Mouse (Mus musculus) liver, embryonic 11.5 days (tissue): ENCODE data around the gene Nebl. TPM values are rescaled to one million over a fixed set of nuclear protein-coding genes. Genes with fewer than 3 reads are reported as not detected.

Source experiments
- ATAC-seq: fragments of 200-750 bp; cut with Nextera tagmentation; replicated peaks from 2 replicates; pipeline ENCODE4 v1.8.0; 2017; ENCODE audit warnings: moderate number of reproducible peaks, mild to moderate bottlenecking, moderate TSS enrichment, moderate library complexity; ENCODE audit not compliant: low FRiP score
- DNase-seq: peaks from one replicate; pipeline ENCODE4 v3.0.0-alpha.2; 2017; ENCODE audit warnings: low spot score
- H3K27ac ChIP-seq: fragments of 300-500 bp; sonication (generic); 2 replicates; pipeline ENCODE4 v1.5.1; 2014; ENCODE audit warnings: mild to moderate bottlenecking, low read depth, low read length, control low read depth
- H3K27me3 ChIP-seq: fragments of 300-500 bp; sonication (generic); replicated peaks from 2 replicates; pipeline ENCODE4 v1.6.1; 2014; ENCODE audit warnings: low read length, mixed read lengths; ENCODE audit not compliant: control insufficient read depth, insufficient read depth
- H3K36me3 ChIP-seq: fragments of 300-500 bp; sonication (generic); 2 replicates; pipeline ENCODE4 v1.6.1; 2014; ENCODE audit warnings: mild to moderate bottlenecking, low read length, moderate library complexity, mixed read lengths; ENCODE audit not compliant: control insufficient read depth, insufficient read depth
- H3K4me1 ChIP-seq: fragments of 300-500 bp; sonication (generic); replicated peaks from 2 replicates; pipeline ENCODE4 v1.6.1; 2014; ENCODE audit warnings: low read length, mixed read lengths; ENCODE audit not compliant: control insufficient read depth, insufficient read depth
- H3K4me2 ChIP-seq: fragments of 300-500 bp; sonication (generic); 2 replicates; pipeline ENCODE4 v1.6.1; 2014; ENCODE audit warnings: mild to moderate bottlenecking, control low read depth, moderate library complexity
- H3K4me3 ChIP-seq: fragments of 300-500 bp; sonication (generic); 2 replicates; pipeline ENCODE4 v1.5.1; 2014; ENCODE audit warnings: low read depth, low read length, control low read depth
- H3K9ac ChIP-seq: fragments of 300-500 bp; sonication (generic); 2 replicates; pipeline ENCODE4 v1.6.1; 2014; ENCODE audit warnings: low read depth, low read length, control low read depth
- H3K9me3 ChIP-seq: fragments of 300-500 bp; sonication (generic); 2 replicates; pipeline ENCODE4 v1.6.1; 2016; ENCODE audit warnings: low read length, inconsistent platforms, mixed read lengths; ENCODE audit not compliant: control insufficient read depth
- WGBS: fragments of 180-500 bp; shearing (Covaris S2); extraction: QIAGEN DNeasy Blood & Tissue Kit; methylation state at CpG from one replicate; pipeline ENCODE4 v1.1.7; 2014; 5-methylcytosine and 5-hydroxymethylcytosine counted together
- polyA plus RNA-seq: library from polyadenylated mRNA; unstranded; fragments of >200 nt; fragmentation: Nextera tagmentation; extraction: Ambion mirVana; gene quantifications from 2 replicates; pipeline ENCODE4 v1.2.1, GENCODE M21; 2014

Gene Nebl
- polyA plus RNA-seq, 1 experiment from 2014 or later: 3.1 TPM

DNA sequence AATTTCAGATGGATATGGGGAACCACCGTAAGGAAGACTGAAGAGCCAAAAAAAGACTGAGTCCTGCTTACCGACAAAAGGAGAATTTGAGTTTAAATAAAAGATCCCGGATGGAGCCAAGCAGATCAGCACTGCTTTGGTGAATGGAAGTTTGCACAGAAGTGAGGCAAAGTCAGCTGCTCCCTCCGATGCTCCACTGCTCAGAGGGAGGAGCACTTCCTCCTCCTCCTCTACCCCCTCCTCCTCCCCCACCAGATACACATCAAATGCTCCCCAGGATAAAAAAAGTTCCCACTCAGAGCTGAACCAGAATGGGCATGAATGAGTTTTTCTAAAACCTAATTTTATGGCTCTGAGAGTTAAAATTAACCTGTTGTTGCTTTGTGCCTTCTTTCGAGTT lies 73.1 kb downstream of the Nebl start:
- Histone ChIP-seq H3K27ac (no peak overlapping the region), H3K4me3 (no peak overlapping the region), H3K36me3 (no peaks in the 10 kb centered on the region), H3K27me3 (no peaks in the 10 kb centered on the region), H3K9ac (no peak overlapping the region), H3K4me1 (no peaks in the 10 kb centered on the region), H3K4me2 (no peak overlapping the region), H3K9me3 (no peaks in the 10 kb centered on the region)
- 67% methylated on average over 5 of the region's 5 CpGs for WGBS
- no peak for ATAC-seq
- no peak for DNase-seq

DNA sequence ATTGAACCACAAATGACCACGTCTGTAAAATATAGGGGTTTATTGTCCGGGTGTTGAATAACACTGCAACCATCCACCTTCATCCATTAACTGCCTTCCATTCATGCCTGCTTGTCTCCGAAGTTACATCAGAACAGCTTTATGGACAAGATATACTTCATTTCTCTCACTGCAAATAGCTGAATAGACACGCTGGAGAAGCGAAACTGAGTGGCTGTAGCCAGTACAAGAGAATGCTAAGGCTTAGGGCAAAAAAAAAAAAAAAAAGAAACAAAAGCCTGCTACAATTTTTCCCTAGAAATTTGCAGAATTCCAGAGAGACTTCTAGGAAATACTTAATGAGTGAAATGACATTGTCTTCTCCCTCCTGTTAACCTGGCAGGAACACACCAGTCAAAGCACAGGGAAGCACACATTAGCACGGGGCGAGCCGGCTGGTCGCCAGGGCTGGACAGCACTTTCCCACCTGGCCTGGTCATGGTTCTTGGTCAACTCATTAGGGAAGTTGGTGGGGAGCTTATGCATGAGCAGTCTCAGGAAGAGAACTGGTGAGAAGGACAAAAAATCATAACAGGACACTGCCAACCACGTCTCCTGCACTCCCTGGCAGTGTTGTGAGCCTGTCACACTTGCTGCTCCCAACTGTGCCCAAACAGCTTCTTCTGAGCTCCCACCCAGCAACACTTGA lies 81.0 kb downstream of the Nebl start:
- H3K4me1 ChIP-seq: no peaks in the 10 kb centered on the region
- no peak overlapping the region for H3K27ac ChIP-seq
- H3K4me3 ChIP-seq: no peak overlapping the region
- no peaks in the 10 kb centered on the region for H3K36me3 ChIP-seq
- ATAC-seq (no peak), DNase-seq (no peak)
- H3K9ac ChIP-seq: no peak overlapping the region
- H3K27me3 ChIP-seq: no peaks in the 10 kb centered on the region
- H3K9me3 ChIP-seq: no peaks in the 10 kb centered on the region
- H3K4me2 ChIP-seq: no peak overlapping the region
- WGBS: 75% methylated on average over 10 of the region's 10 CpGs

GRCm38 (mm10) chr2:17649728-17650127 lies 81.5 kb downstream of the Nebl start:
- no peaks in the 10 kb centered on the region for H3K27me3 ChIP-seq
- H3K27ac ChIP-seq: no peak overlapping the region
- WGBS: 72% methylated on average over 3 of the region's 3 CpGs
- no peak overlapping the region for H3K4me3 ChIP-seq
- H3K36me3 ChIP-seq: no peaks in the 10 kb centered on the region
- no peak for ATAC-seq
- DNase-seq: no peak
- no peaks in the 10 kb centered on the region for H3K4me1 ChIP-seq
- H3K4me2 ChIP-seq: no peak overlapping the region
- H3K9me3 ChIP-seq: no peaks in the 10 kb centered on the region
- H3K9ac ChIP-seq: no peak overlapping the region

GRCm38 (mm10) chr2:17644282-17645262 lies 86.7 kb downstream of the Nebl start:
- no peak for ATAC-seq
- WGBS: 30% methylated on average over 3 of the region's 3 CpGs

DNA sequence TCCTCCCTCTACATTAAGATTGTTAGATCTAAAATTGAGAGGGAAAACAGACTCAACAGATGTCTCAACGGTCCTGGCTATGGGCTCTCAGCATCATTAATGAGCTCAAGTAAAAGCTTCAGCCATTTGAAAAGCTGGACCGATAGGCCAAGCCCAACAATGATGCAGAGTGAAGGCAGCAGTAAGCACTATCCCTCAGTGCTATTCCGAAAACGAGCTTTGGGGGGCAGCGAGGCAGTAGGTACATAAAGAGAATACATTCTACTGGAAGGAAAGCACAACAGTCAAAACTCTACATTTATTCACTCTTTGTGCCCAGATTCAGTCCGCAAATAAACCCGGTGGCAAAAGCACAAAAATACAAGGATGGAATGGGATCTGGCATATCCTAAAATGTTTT lies 87.4 kb downstream of the Nebl start:
- no peak overlapping the region for H3K9ac ChIP-seq
- H3K4me1 ChIP-seq: no peaks in the 10 kb centered on the region
- DNase-seq: no peak
- H3K27me3 ChIP-seq: no peaks in the 10 kb centered on the region
- H3K4me2 ChIP-seq: no peak overlapping the region
- no peak for ATAC-seq
- no peak overlapping the region for H3K4me3 ChIP-seq
- no peaks in the 10 kb centered on the region for H3K9me3 ChIP-seq
- H3K27ac ChIP-seq: no peak overlapping the region
- 54% methylated on average over 7 of the region's 7 CpGs for WGBS
- no peaks in the 10 kb centered on the region for H3K36me3 ChIP-seq

More at GRCm38 (mm10) chr2:17644282-17645262, 86.7 kb downstream of the Nebl start:
- Histone ChIP-seq H3K27ac (no peak overlapping the region), H3K27me3 (no peaks in the 10 kb centered on the region), H3K36me3 (no peaks in the 10 kb centered on the region), H3K4me2 (no peak overlapping the region), H3K9me3 (no peaks in the 10 kb centered on the region), H3K4me3 (no peak overlapping the region), H3K9ac (no peak overlapping the region), H3K4me1 (no peaks in the 10 kb centered on the region)
- no peak for DNase-seq

- H3K27me3 ChIP-seq: no peaks in the 10 kb centered on the region
- no peaks in the 10 kb centered on the region for H3K36me3 ChIP-seq
- ATAC-seq (no peak), DNase-seq (no peak)
- H3K9me3 ChIP-seq: no peaks in the 10 kb centered on the region
- H3K27ac ChIP-seq: no peak overlapping the region
- no peak overlapping the region for H3K9ac ChIP-seq
- 64% methylated on average over 7 of the region's 7 CpGs for WGBS
- no peak overlapping the region for H3K4me3 ChIP-seq
- H3K4me2 ChIP-seq: no peak overlapping the region
- H3K4me1 ChIP-seq: no peaks in the 10 kb centered on the region
These were observed 88.5 kb downstream of the Nebl start for GRCm38 (mm10) chr2:17642770-17643169.

- Histone ChIP-seq H3K27ac (no peak overlapping the region), H3K4me3 (no peak overlapping the region), H3K27me3 (no peaks in the 10 kb centered on the region), H3K4me2 (no peak overlapping the region), H3K4me1 (no peaks in the 10 kb centered on the region), H3K9me3 (no peaks in the 10 kb centered on the region), H3K9ac (no peak overlapping the region), H3K36me3 (no peaks in the 10 kb centered on the region)
- ATAC-seq: no peak
- WGBS: 81% methylated on average over 4 of the region's 4 CpGs
- DNase-seq: no peak
These were observed 90.4 kb downstream of the Nebl start for GRCm38 (mm10) chr2:17640861-17641260.

GRCm38 (mm10) chr2:17638631-17639030 lies 92.6 kb downstream of the Nebl start:
- no peaks in the 10 kb centered on the region for H3K27me3 ChIP-seq
- DNase-seq (no peak), ATAC-seq (no peak)
- no peaks in the 10 kb centered on the region for H3K36me3 ChIP-seq
- H3K4me3 ChIP-seq: no peak overlapping the region
- H3K4me1 ChIP-seq: no peaks in the 10 kb centered on the region
- H3K27ac ChIP-seq: no peak overlapping the region
- 73% methylated on average over 5 of the region's 5 CpGs for WGBS
- no peak overlapping the region for H3K4me2 ChIP-seq
- H3K9ac ChIP-seq: no peak overlapping the region
- no peaks in the 10 kb centered on the region for H3K9me3 ChIP-seq
